Mouse (Mus musculus) intestine, embryonic 14.5 days (tissue): Measurements from ENCODE around the gene Sema4b. TPM values are rescaled to one million over a fixed set of nuclear protein-coding genes. Genes with fewer than 3 reads are reported as not detected.

Experiments used
- ATAC-seq: fragments of 200-750 bp; cut with Nextera tagmentation; replicated peaks from 2 replicates; pipeline ENCODE4 v1.8.0; 2017; ENCODE audit warnings: low read depth, moderate number of reproducible peaks, moderate TSS enrichment, moderate library complexity; ENCODE audit not compliant: low FRiP score, low TSS enrichment
- DNase-seq: peaks from one replicate; pipeline ENCODE4 v3.0.0-alpha.2; 2018; ENCODE audit warnings: low spot score
- H3K27ac ChIP-seq: fragments of 300-500 bp; sonication (generic); 2 replicates; pipeline ENCODE4 v1.5.1; 2014; ENCODE audit warnings: low read depth, mild to moderate bottlenecking, control low read depth
- H3K27me3 ChIP-seq: fragments of 300-500 bp; sonication (generic); replicated peaks from 2 replicates; pipeline ENCODE4 v1.6.1; 2014; ENCODE audit warnings: low read length, control low read depth; ENCODE audit not compliant: control insufficient read depth, insufficient read depth
- H3K36me3 ChIP-seq: fragments of 300-500 bp; sonication (generic); 2 replicates; pipeline ENCODE4 v1.6.1; 2014; ENCODE audit warnings: low read length, control low read depth; ENCODE audit not compliant: control insufficient read depth, insufficient read depth
- H3K4me1 ChIP-seq: fragments of 300-500 bp; sonication (generic); replicated peaks from 2 replicates; pipeline ENCODE4 v1.6.1; 2014; ENCODE audit warnings: low read length, control low read depth, mixed read lengths; ENCODE audit not compliant: control insufficient read depth, insufficient read depth
- H3K4me2 ChIP-seq: fragments of 300-500 bp; sonication (generic); 2 replicates; pipeline ENCODE4 v1.6.1; 2014; ENCODE audit warnings: low read length
- H3K4me3 ChIP-seq: fragments of 300-500 bp; sonication (generic); 2 replicates; pipeline ENCODE4 v1.5.1; 2014; ENCODE audit warnings: low read depth, low read length, control low read depth, mixed read lengths
- H3K9ac ChIP-seq: fragments of 300-500 bp; sonication (generic); 2 replicates; pipeline ENCODE4 v1.6.1; 2014; ENCODE audit warnings: mild to moderate bottlenecking, low read length
- H3K9me3 ChIP-seq: fragments of 300-500 bp; sonication (generic); 2 replicates; pipeline ENCODE4 v1.6.1; 2016; ENCODE audit warnings: low read length, control low read depth; ENCODE audit not compliant: control insufficient read depth
- WGBS: fragments of 180-500 bp; shearing (Covaris S2); extraction: QIAGEN DNeasy Blood & Tissue Kit; methylation state at CpG from one replicate; pipeline ENCODE4 v1.1.7; 2014; 5-methylcytosine and 5-hydroxymethylcytosine counted together
- polyA plus RNA-seq: library from polyadenylated mRNA; unstranded; fragments of >200 nt; fragmentation: Nextera tagmentation; extraction: Ambion mirVana; gene quantifications from 2 replicates; pipeline ENCODE4 v1.2.1, GENCODE M21; 2014

The Sema4b gene
- polyA plus RNA-seq, 1 experiment from 2014 or later: 15.9 TPM

GRCm38 (mm10) chr7:80188579-80189125 is 2.0 kb downstream of the Sema4b start:
- Histone ChIP-seq H3K36me3 (no peaks in the 10 kb centered on the region), H3K4me1 (peaks cover 46% of the 10 kb centered on the region), H3K4me2 (no peak overlapping the region), H3K9me3 (no peaks in the 10 kb centered on the region), H3K4me3 (no peak overlapping the region), H3K27ac (peak overlapping the region; percentile 36; the same call in 1 of the 2 replicates), H3K9ac (no peak overlapping the region), H3K27me3 (no peaks in the 10 kb centered on the region)
- DNase-seq: no peak
- ATAC-seq: no peak
- 88% methylated on average over 2 of the region's 2 CpGs for WGBS

- H3K36me3 ChIP-seq: no peaks in the 10 kb centered on the region
- 47% methylated on average over 11 of the region's 11 CpGs for WGBS
- ATAC-seq: no peak
- no peak for DNase-seq
- no peak overlapping the region for H3K27ac ChIP-seq
- no peaks in the 10 kb centered on the region for H3K9me3 ChIP-seq
- no peak overlapping the region for H3K4me2 ChIP-seq
- H3K9ac ChIP-seq: no peak overlapping the region
- H3K4me1 ChIP-seq: peaks cover 46% of the 10 kb centered on the region
- no peaks in the 10 kb centered on the region for H3K27me3 ChIP-seq
- no peak overlapping the region for H3K4me3 ChIP-seq
These were observed 2.7 kb downstream of the Sema4b start for GRCm38 (mm10) chr7:80189147-80189933.

- no peaks in the 10 kb centered on the region for H3K27me3 ChIP-seq
- ATAC-seq (0 out of 2 replicates have a peak, but pooled peaks have one; percentile 37), DNase-seq (no peak)
- no peak overlapping the region for H3K4me2 ChIP-seq
- no peaks in the 10 kb centered on the region for H3K9me3 ChIP-seq
- H3K36me3 ChIP-seq: no peaks in the 10 kb centered on the region
- 54% methylated on average over 5 of the region's 5 CpGs for WGBS
- H3K9ac ChIP-seq: no peak overlapping the region
- peak overlapping the region; percentile 82 for H3K27ac ChIP-seq
- H3K4me1 ChIP-seq: peaks cover 37% of the 10 kb centered on the region
- H3K4me3 ChIP-seq: no peak overlapping the region
These were observed 4.8 kb downstream of the Sema4b start for GRCm38 (mm10) chr7:80191455-80191854.

GRCm38 (mm10) chr7:80192226-80193061 is 5.8 kb downstream of the Sema4b start:
- Histone ChIP-seq H3K9ac (peak overlapping the region; percentile 31; the same call in 1 of the 2 replicates), H3K4me3 (peak overlapping the region; percentile 20), H3K27ac (peak overlapping the region; percentile 82), H3K4me1 (peaks cover 38% of the 10 kb centered on the region), H3K27me3 (no peaks in the 10 kb centered on the region), H3K36me3 (no peaks in the 10 kb centered on the region), H3K9me3 (no peaks in the 10 kb centered on the region), H3K4me2 (peak overlapping the region; percentile 49)
- peak; percentile 73 for ATAC-seq
- WGBS: 10% methylated on average over 16 of the region's 16 CpGs
- DNase-seq: peak; percentile 89

GRCm38 (mm10) chr7:80193941-80194739 is 7.5 kb downstream of the Sema4b start:
- H3K9ac ChIP-seq: no peak overlapping the region
- no peak overlapping the region for H3K4me2 ChIP-seq
- DNase-seq (no peak), ATAC-seq (no peak)
- WGBS: 77% methylated on average over 13 of the region's 13 CpGs
- H3K27ac ChIP-seq: no peak overlapping the region
- H3K36me3 ChIP-seq: no peaks in the 10 kb centered on the region
- no peaks in the 10 kb centered on the region for H3K9me3 ChIP-seq
- H3K4me1 ChIP-seq: peaks cover 38% of the 10 kb centered on the region
- H3K27me3 ChIP-seq: no peaks in the 10 kb centered on the region
- no peak overlapping the region for H3K4me3 ChIP-seq

- ATAC-seq (no peak), DNase-seq (no peak)
- no peak overlapping the region for H3K27ac ChIP-seq
- no peak overlapping the region for H3K4me2 ChIP-seq
- H3K27me3 ChIP-seq: no peaks in the 10 kb centered on the region
- WGBS: 96% methylated on average over 5 of the region's 5 CpGs
- H3K36me3 ChIP-seq: no peaks in the 10 kb centered on the region
- H3K4me3 ChIP-seq: no peak overlapping the region
- H3K4me1 ChIP-seq: peaks cover 44% of the 10 kb centered on the region
- H3K9ac ChIP-seq: no peak overlapping the region
- no peaks in the 10 kb centered on the region for H3K9me3 ChIP-seq
These were observed 8.5 kb downstream of the Sema4b start for GRCm38 (mm10) chr7:80195146-80195545.

GRCm38 (mm10) chr7:80195576-80196263 is 9.1 kb downstream of the Sema4b start:
- WGBS: 89% methylated on average over 10 of the region's 11 CpGs
- H3K4me3 ChIP-seq: no peak overlapping the region
- no peak overlapping the region for H3K27ac ChIP-seq
- no peaks in the 10 kb centered on the region for H3K9me3 ChIP-seq
- H3K36me3 ChIP-seq: no peaks in the 10 kb centered on the region
- H3K4me2 ChIP-seq: no peak overlapping the region
- DNase-seq (no peak), ATAC-seq (no peak)
- no peaks in the 10 kb centered on the region for H3K27me3 ChIP-seq
- peaks cover 48% of the 10 kb centered on the region for H3K4me1 ChIP-seq
- no peak overlapping the region for H3K9ac ChIP-seq
